Mouse (Mus musculus) C2C12 (cell line): ENCODE measurements around the gene 1700001P01Rik.

Source experiments
- CTCF ChIP-seq: IDR thresholded peaks from one replicate; pipeline ENCODE4 v1.5.1; 2011; ENCODE audit not compliant: control insufficient read depth, insufficient read depth, insufficient read length
- MAX ChIP-seq: IDR thresholded peaks from one replicate; pipeline ENCODE4 v1.6.1; 2011; ENCODE audit warnings: mild to moderate bottlenecking, control low read depth
- USF1 ChIP-seq: IDR thresholded peaks from one replicate; pipeline ENCODE4 v1.6.1; 2011; ENCODE audit warnings: low read depth, mild to moderate bottlenecking, control low read depth, moderate library complexity

DNA sequence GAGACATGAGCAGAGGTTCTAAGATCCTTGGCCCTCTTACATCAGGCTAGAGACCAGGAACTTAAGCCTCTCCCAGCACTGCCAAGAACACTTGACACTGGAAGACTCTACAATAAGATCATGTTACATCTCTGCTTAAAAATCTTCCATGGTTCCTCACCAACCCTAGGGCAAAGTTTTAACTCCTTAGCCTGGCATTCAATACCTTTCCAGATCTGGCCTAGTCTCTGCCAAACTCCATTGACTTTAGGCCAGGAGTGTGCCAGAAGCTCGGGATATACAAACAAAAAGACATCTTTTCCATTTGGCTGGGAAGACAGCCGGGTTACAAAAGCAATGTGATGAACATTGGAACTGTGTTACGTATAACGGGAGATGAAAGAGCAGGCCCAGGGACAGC lies 38.1 kb downstream of the 1700001P01Rik start:
- TF ChIP-seq CTCF (no peak), MAX (no peak), USF1 (no peak)
